Mouse (Mus musculus) adipocyte (in vitro differentiated cells): ENCODE data around the gene Olfr901.
"Not testable (repeated sequence)": the region's sequence is repeated elsewhere in the genome, so short reads cannot be mapped to it uniquely, and the experiment has no call there.

Experiments
- DNase-seq: peaks from one replicate; pipeline ENCODE4 v3.0.0-alpha.2; 2016; ENCODE audit warnings: low spot score

The Olfr901 gene

DNA sequence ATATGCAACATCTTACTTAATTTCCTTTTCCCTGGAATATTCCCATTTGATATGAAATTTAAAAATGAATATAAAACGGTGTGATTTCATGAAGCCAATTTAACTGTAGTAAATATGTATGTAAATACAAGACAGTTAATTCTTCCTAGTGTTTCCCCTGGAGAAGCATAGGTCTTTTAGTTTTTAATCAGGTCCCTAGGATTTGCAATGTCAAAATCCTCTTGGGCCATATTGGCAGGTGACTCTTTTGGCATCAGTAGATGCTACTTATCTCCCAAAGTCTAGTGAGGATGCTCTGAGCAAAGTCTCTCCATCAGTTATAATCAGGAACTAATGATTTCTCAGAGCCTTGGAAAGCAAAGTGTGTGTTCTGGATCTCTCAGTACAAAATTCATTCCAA lies at the start of gene Olfr901:
TSS of gene Olfr901 (plus strand) at position 301 of the 400 bp plus-strand sequence.
- DNase-seq, result no peak

- DNase-seq, result no peak
These were observed 27.9 kb upstream of the Olfr901 start, which contains the start of gene Olfr147 for GRCm38 (mm10) chr9:38401398-38401797. Olfr147 (plus strand) TSS chr9:38401698.

- DNase-seq, result not testable (repeated sequence)
These were observed 21.8 kb upstream of the Olfr901 start for GRCm38 (mm10) chr9:38407502-38407901.

DNA sequence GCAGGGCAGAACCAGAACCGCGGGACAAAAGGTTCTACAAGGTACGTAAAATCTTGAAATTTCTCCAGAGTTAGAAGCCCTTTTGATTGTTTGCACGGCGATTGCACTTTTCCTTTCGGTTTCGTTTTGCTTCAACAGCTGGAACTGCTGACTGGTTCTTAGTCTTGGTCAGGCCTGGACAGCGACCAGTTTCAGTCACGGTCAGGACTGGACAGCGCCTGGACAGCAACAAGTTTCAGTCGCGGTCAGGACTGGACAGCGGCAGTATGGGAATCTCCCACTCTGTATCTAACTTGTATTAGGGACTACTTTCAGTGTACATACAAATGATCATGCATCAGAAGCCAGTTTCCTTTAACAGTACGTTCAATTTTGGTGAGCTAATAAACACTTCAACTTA lies 15.8 kb upstream of the Olfr901 start:
- DNase-seq, result not testable (repeated sequence)

DNA sequence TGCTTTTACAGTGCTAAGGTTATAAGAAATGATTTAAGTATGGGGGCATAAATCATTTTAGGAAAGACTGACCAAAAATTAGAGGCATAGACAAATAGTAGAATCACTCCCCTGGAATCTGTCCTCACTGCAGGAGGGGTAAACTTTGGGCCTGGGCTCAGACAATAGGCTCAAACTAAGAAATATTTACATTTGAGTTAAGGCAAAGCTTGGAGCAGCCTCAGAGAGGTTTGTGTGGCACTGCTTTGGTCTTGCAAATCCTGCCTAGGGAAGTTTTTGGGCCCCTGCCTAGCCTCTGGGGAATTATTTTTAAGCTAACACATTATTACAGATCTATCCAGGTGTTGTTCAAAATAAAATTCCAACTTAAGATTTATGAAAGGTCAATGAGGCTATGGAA lies 5.5 kb upstream of the Olfr901 start:
- no peak for DNase-seq

DNA sequence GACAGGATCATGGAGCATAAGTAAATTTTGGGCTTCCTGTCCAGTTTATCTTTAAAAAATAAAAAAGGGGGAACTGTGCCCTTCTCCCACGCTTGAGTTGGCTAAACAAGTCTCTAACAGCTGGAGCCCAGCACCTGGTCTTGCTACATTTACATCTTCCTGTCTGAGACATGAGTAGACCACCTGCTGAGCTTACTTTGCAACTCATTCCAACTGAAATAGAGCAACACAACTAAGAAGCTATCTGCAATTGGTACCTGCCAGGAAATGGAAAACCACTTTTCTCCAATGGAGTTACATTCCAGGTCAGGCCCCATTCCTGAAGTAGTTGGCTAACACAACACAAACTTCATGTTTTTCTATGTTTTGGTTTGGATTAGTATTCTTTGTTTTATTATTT lies 2.2 kb upstream of the Olfr901 start:
- DNase-seq, result no peak

DNA sequence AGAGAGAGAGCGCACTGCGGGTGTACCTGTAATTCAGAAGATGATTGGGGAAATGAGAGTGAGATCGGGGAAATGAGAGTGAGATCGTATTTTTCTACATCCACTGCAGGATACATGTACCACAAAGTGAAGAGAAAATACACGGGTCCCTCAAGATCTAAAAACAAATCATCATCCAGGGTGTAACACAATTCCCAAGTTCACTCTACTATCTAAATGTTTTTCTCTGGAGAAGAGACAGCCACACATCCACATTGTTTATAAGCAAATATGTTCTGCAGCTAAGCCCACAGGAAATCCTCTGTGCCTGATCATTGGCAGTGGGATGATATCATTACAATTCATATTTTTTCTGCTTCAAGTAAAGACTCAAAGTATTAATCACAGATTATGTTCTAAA lies 18.1 kb downstream of the Olfr901 start, which contains the start of gene Olfr902:
TSS of gene Olfr902 (plus strand) at position 301 of the 400 bp plus-strand sequence.
- DNase-seq, result no peak

DNA sequence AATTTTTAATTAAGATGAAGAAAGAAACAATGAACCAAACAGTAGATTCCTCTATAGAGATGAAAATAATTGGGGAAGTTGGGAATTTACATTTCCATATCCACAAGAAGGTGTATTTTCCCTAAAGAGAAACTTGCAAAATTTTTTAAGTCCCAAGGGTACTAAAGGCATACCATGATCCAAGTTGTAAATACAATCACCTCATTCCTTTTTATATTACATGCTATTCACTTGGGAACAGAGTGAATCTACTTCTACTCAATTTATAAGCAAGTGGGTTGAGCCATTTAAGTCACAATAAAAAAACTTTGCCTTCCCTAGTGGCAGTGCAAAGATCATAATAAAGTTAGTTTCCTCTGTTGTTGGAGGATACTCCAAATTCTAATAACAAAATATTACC lies 33.6 kb downstream of the Olfr901 start, which contains the start of gene Olfr904:
TSS of gene Olfr904 (plus strand) at position 301 of the 400 bp plus-strand sequence.
- DNase-seq, result no peak

GRCm38 (mm10) chr9:38470807-38471206 lies 41.6 kb downstream of the Olfr901 start, which contains the start of gene Olfr905:
Olfr905 (plus strand) TSS chr9:38471107.
- no peak for DNase-seq
